Mouse (Mus musculus): ENCODE results near the gene Anks1.
"Not testable (repeated sequence)": the region's sequence is repeated elsewhere in the genome, so short reads cannot be mapped to it uniquely, and the experiment has no call there.

Anks1 gene

GRCm38 (mm10) chr17:27931826-27932225 lies 22.7 kb downstream of the Anks1 start:
- no peak for DNase-seq (ENCODE audit: low read depth, low spot score)

- DNase-seq (ENCODE audit: low read depth, low spot score), result no peak
Measured at GRCm38 (mm10) chr17:27934136-27934910, 25.2 kb downstream of the Anks1 start.

GRCm38 (mm10) chr17:27935091-27935490 lies 26.0 kb downstream of the Anks1 start:
- no peak for DNase-seq (ENCODE audit: low read depth, low spot score)

- no peak for DNase-seq (ENCODE audit: low read depth, low spot score)
Measured at GRCm38 (mm10) chr17:27937054-27937615, 28.0 kb downstream of the Anks1 start.

- DNase-seq (ENCODE audit: low read depth, low spot score), result no peak
Measured at GRCm38 (mm10) chr17:27938121-27938754, 29.1 kb downstream of the Anks1 start.

- DNase-seq (ENCODE audit: low read depth, low spot score), result no peak
Measured at GRCm38 (mm10) chr17:27939028-27939427, 29.9 kb downstream of the Anks1 start.

- DNase-seq (ENCODE audit: low read depth, low spot score), result no peak
Measured at GRCm38 (mm10) chr17:27940352-27940751, 31.2 kb downstream of the Anks1 start.

GRCm38 (mm10) chr17:27941178-27941577 lies 32.1 kb downstream of the Anks1 start:
- no peak for DNase-seq (ENCODE audit: low read depth, low spot score)

- DNase-seq (ENCODE audit: low read depth, low spot score), result no peak
Measured at GRCm38 (mm10) chr17:27941698-27942097, 32.6 kb downstream of the Anks1 start.

- DNase-seq (ENCODE audit: low read depth, low spot score), result no peak
Measured at GRCm38 (mm10) chr17:27942131-27942530, 33.0 kb downstream of the Anks1 start.

GRCm38 (mm10) chr17:27945546-27946216 lies 36.6 kb downstream of the Anks1 start:
- no peak for DNase-seq (ENCODE audit: low read depth, low spot score)

GRCm38 (mm10) chr17:27946371-27946770 lies 37.3 kb downstream of the Anks1 start:
- no peak for DNase-seq (ENCODE audit: low read depth, low spot score)

- DNase-seq (ENCODE audit: low read depth, low spot score), result no peak
Measured at GRCm38 (mm10) chr17:27947155-27947554, 38.0 kb downstream of the Anks1 start.

GRCm38 (mm10) chr17:27953136-27953535 lies 44.0 kb downstream of the Anks1 start:
- DNase-seq (ENCODE audit: low read depth, low spot score), result no peak

GRCm38 (mm10) chr17:27954629-27955402 lies 45.7 kb downstream of the Anks1 start:
- no peak for DNase-seq (ENCODE audit: low read depth, low spot score)

GRCm38 (mm10) chr17:27957649-27958048 lies 48.5 kb downstream of the Anks1 start:
- no peak for DNase-seq (ENCODE audit: low read depth, low spot score)

GRCm38 (mm10) chr17:27960128-27961111 lies 51.3 kb downstream of the Anks1 start:
- DNase-seq (ENCODE audit: low read depth, low spot score), result no peak

- not testable (repeated sequence) for DNase-seq (ENCODE audit: low read depth, low spot score)
Measured at GRCm38 (mm10) chr17:27963120-27963519, 54.0 kb downstream of the Anks1 start.

- DNase-seq (ENCODE audit: low read depth, low spot score), result no peak
Measured at GRCm38 (mm10) chr17:27964607-27965006, 55.5 kb downstream of the Anks1 start.

- no peak for DNase-seq (ENCODE audit: low read depth, low spot score)
Measured at GRCm38 (mm10) chr17:27965292-27965691, 56.2 kb downstream of the Anks1 start.
